Mouse (Mus musculus) liver, adult 2 months (tissue): Measurements from ENCODE around the gene Jarid2. TPM values are rescaled to one million over a fixed set of nuclear protein-coding genes. Genes with fewer than 3 reads are reported as not detected.

Experiments
- DNase-seq: peaks from one replicate; pipeline ENCODE4 v3.0.0-alpha.2; 2011; ENCODE audit warnings: low read depth, low spot score; ENCODE audit errors: extremely low read depth
- H3K27ac ChIP-seq: fragments of 200-500 bp; replicated peaks from 2 replicates; pipeline ENCODE4 v1.5.1; 2012; ENCODE audit warnings: low read depth, mild to moderate bottlenecking, control low read depth, inconsistent platforms, low read length; ENCODE audit not compliant: insufficient read depth
- H3K27me3 ChIP-seq: fragments of 200-500 bp; 2 replicates; pipeline ENCODE4 v1.6.1; 2012; ENCODE audit warnings: mild to moderate bottlenecking, moderate library complexity, low read length, inconsistent platforms; ENCODE audit not compliant: control insufficient read depth, insufficient read depth
- H3K36me3 ChIP-seq: fragments of 200-500 bp; 2 replicates; pipeline ENCODE4 v1.6.1; 2012; ENCODE audit warnings: low read length, inconsistent platforms; ENCODE audit not compliant: control insufficient read depth, insufficient read depth
- H3K4me1 ChIP-seq: fragments of 200-500 bp; 2 replicates; pipeline ENCODE4 v1.6.1; 2011; ENCODE audit warnings: low read length; ENCODE audit not compliant: control insufficient read depth, insufficient read depth
- H3K4me3 ChIP-seq: fragments of 200-500 bp; 2 replicates; pipeline ENCODE4 v1.5.1; 2011; ENCODE audit warnings: low read depth, mild to moderate bottlenecking, control low read depth, low read length, moderate library complexity; ENCODE audit not compliant: insufficient read depth
- H3K79me2 ChIP-seq: fragments of 200-500 bp; 2 replicates; pipeline ENCODE4 v1.6.1; 2012; ENCODE audit warnings: inconsistent platforms, mild to moderate bottlenecking, low read length, moderate library complexity; ENCODE audit not compliant: control insufficient read depth, insufficient read depth
- H3K9ac ChIP-seq: fragments of 200-500 bp; 2 replicates; pipeline ENCODE4 v1.6.1; 2012; ENCODE audit warnings: low read depth, mild to moderate bottlenecking, control low read depth, inconsistent platforms, low read length
- CTCF ChIP-seq: fragments of 200-500 bp; IDR thresholded peaks from 2 replicates; pipeline ENCODE4 v1.5.1; 2011; ENCODE audit warnings: low read depth, low read length, control low read depth
- POLR2A ChIP-seq: fragments of 200-500 bp; IDR thresholded peaks from 2 replicates; pipeline ENCODE4 v1.6.1; 2011; ENCODE audit warnings: low read length, control low read depth; ENCODE audit not compliant: insufficient read depth; ENCODE audit errors: extremely low read depth
- whole genome bisulfite sequencing: fragments of 180-500 bp; shearing (Covaris S2); methylation state at CpG from one replicate; pipeline ENCODE4 v1.1.7; 2018; 5-methylcytosine and 5-hydroxymethylcytosine counted together
- polyA plus RNA-seq: library from polyadenylated mRNA; depleted of rRNA; stranded (reverse); fragments of >200 nt; gene quantifications from 2 replicates; pipeline ENCODE4 v1.2.3, GENCODE M21; 2012
- total RNA-seq: library from RNA; depleted of rRNA; stranded (reverse); fragments of >200 nt; gene quantifications from 2 replicates; pipeline ENCODE4 v1.2.3, GENCODE M21; 2014

Gene Jarid2
- total and polyA plus RNA-seq, 2 experiments, result 2.9 to 5.7 TPM

- TF ChIP-seq CTCF, result no peak
- no peak for TF ChIP-seq POLR2A
- Histone ChIP-seq H3K27ac (no peak overlapping the region), H3K4me1 (peaks cover 5% of the 10 kb centered on the region; the same call in 1 of the 2 replicates), H3K4me3 (no peak overlapping the region), H3K9ac (no peak overlapping the region), H3K27me3 (no peaks in the 10 kb centered on the region), H3K79me2 (peaks cover 20% of the 10 kb centered on the region; the same call in 1 of the 2 replicates), H3K36me3 (no peaks in the 10 kb centered on the region)
- 81% methylated on average over 5 of the region's 5 CpGs for WGBS
- DNase-seq, result no peak
These were observed 83.1 kb downstream of the Jarid2 start for GRCm38 (mm10) chr13:44812381-44812780.

DNA sequence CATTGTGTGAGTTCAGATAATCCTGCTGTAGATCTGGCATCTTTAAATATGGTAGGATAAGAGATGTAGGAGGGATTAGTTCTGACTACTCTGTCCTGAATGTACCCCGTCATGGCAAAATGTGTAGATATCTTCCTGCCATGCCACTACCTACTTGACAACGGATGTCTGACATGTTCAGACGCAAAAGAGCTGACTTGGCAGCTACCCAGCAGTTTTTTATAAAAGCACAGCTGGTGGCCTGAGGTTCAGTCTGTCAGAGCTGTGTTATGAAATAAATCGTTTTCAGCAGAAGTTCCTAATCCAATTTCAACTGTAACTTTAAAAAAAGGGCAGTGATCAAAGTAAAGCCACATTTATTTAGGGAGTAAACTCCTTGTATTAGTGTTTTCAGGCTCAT lies 90.1 kb downstream of the Jarid2 start:
- DNase-seq, result peak; percentile 70
- Histone ChIP-seq H3K27me3 (no peaks in the 10 kb centered on the region), H3K79me2 (peaks cover 17% of the 10 kb centered on the region; the same call in 1 of the 2 replicates), H3K36me3 (peaks cover 1% of the 10 kb centered on the region; the same call in 1 of the 2 replicates), H3K4me1 (peaks cover 9% of the 10 kb centered on the region; the same call in 1 of the 2 replicates), H3K27ac (no peak overlapping the region), H3K9ac (no peak overlapping the region), H3K4me3 (no peak overlapping the region)
- TF ChIP-seq POLR2A, result no peak
- no peak for TF ChIP-seq CTCF
- 13% methylated on average over 4 of the region's 4 CpGs for WGBS

- H3K4me3 ChIP-seq, result no peak overlapping the region
- H3K4me1 ChIP-seq, result peaks cover 6% of the 10 kb centered on the region; the same call in 1 of the 2 replicates
- no peak overlapping the region for H3K27ac ChIP-seq
- H3K79me2 ChIP-seq, result peaks cover 19% of the 10 kb centered on the region; the same call in 1 of the 2 replicates
- no peak for DNase-seq
- TF ChIP-seq CTCF (no peak), POLR2A (no peak)
- peaks cover 1% of the 10 kb centered on the region; the same call in 1 of the 2 replicates for H3K36me3 ChIP-seq
- H3K27me3 ChIP-seq, result no peaks in the 10 kb centered on the region
- no peak overlapping the region for H3K9ac ChIP-seq
These were observed 93.3 kb downstream of the Jarid2 start for GRCm38 (mm10) chr13:44822578-44822977.

DNA sequence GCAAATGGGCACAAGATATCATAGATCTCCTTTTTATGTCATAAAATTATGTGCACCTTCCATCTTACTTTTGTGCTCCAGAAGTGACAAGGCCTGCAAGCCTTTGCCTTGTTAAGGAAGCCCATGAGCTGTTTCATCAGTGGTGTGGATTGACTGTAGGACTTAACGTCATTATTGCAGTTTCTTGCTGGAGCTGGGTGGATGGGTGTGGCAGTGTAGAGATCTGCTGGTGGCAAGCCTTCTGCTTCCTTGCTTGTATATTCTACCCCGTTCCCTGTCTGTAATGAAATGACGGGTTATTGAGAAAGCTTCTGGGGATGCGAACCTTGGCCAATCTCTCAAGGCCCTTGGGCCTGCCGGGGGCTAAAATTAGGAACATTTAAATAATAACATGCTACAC lies 99.6 kb downstream of the Jarid2 start:
- H3K4me1 ChIP-seq, result peaks cover 2% of the 10 kb centered on the region; the same call in 1 of the 2 replicates
- peaks cover 25% of the 10 kb centered on the region; the same call in 1 of the 2 replicates for H3K79me2 ChIP-seq
- no peaks in the 10 kb centered on the region for H3K27me3 ChIP-seq
- no peak for DNase-seq
- no peak overlapping the region for H3K9ac ChIP-seq
- no peak for TF ChIP-seq POLR2A
- TF ChIP-seq CTCF, result no peak
- H3K27ac ChIP-seq, result no peak overlapping the region
- H3K36me3 ChIP-seq, result no peaks in the 10 kb centered on the region
- no peak overlapping the region for H3K4me3 ChIP-seq
- 89% methylated on average over 5 of the region's 5 CpGs for WGBS

- 82% methylated on average over 2 of the region's 2 CpGs for WGBS
- H3K4me1 ChIP-seq, result no peaks in the 10 kb centered on the region; the same call in 1 of the 2 replicates
These were observed 102.8 kb downstream of the Jarid2 start for GRCm38 (mm10) chr13:44832104-44832503.

GRCm38 (mm10) chr13:44832866-44833265 lies 103.6 kb downstream of the Jarid2 start:
- H3K27me3 ChIP-seq, result no peaks in the 10 kb centered on the region
- H3K4me3 ChIP-seq, result no peak overlapping the region
- TF ChIP-seq POLR2A (no peak), CTCF (no peak)
- H3K27ac ChIP-seq, result no peak overlapping the region
- no peaks in the 10 kb centered on the region; the same call in 1 of the 2 replicates for H3K4me1 ChIP-seq
- H3K36me3 ChIP-seq, result no peaks in the 10 kb centered on the region
- H3K79me2 ChIP-seq, result peaks cover 16% of the 10 kb centered on the region; the same call in 1 of the 2 replicates
- no peak overlapping the region for H3K9ac ChIP-seq
- WGBS, result 66% methylated on average over 4 of the region's 4 CpGs
- peak; percentile 65 for DNase-seq

More at GRCm38 (mm10) chr13:44832104-44832503, 102.8 kb downstream of the Jarid2 start:
- Histone ChIP-seq H3K9ac (no peak overlapping the region), H3K79me2 (peaks cover 20% of the 10 kb centered on the region; the same call in 1 of the 2 replicates), H3K27me3 (no peaks in the 10 kb centered on the region), H3K27ac (no peak overlapping the region), H3K4me3 (no peak overlapping the region), H3K36me3 (no peaks in the 10 kb centered on the region)
- TF ChIP-seq POLR2A, result no peak
- TF ChIP-seq CTCF, result no peak
- DNase-seq, result no peak
